Mouse (Mus musculus) erythroblast, embryonic 14.5 days (primary cell): Measurements from ENCODE around the gene 4921530L21Rik.

Source experiments
- GATA1 ChIP-seq: IDR thresholded peaks from 2 replicates; pipeline ENCODE4 v1.6.1; 2012; ENCODE audit warnings: low read length, inconsistent platforms, mixed read lengths
- TAL1 ChIP-seq: IDR thresholded peaks from 3 replicates; pipeline ENCODE4 v1.6.1; 2012; ENCODE audit warnings: low read length, inconsistent platforms, mixed read lengths

- TF ChIP-seq GATA1 (no peak), TAL1 (no peak)
Observed at GRCm38 (mm10) chr14:95865676-95866416, 15.2 kb upstream of the 4921530L21Rik start.
